Mouse (Mus musculus) erythroblast, embryonic 14.5 days (primary cell): Measurements from ENCODE around the gene Slc23a2. TPM values are rescaled to one million over a fixed set of nuclear protein-coding genes. Genes with fewer than 3 reads are reported as not detected.

Source experiments
- H3K27me3 ChIP-seq: 2 replicates; pipeline ENCODE4 v1.6.1; 2012; ENCODE audit warnings: inconsistent platforms; ENCODE audit not compliant: control insufficient read depth
- H3K36me3 ChIP-seq: 2 replicates; pipeline ENCODE4 v1.6.1; 2012; ENCODE audit warnings: mild to moderate bottlenecking, inconsistent platforms; ENCODE audit not compliant: control insufficient read depth
- H3K4me1 ChIP-seq: 2 replicates; pipeline ENCODE4 v1.6.1; 2012; ENCODE audit warnings: inconsistent platforms; ENCODE audit not compliant: control insufficient read depth
- H3K4me3 ChIP-seq: replicated peaks from 2 replicates; pipeline ENCODE3; 2012; ENCODE audit warnings: moderate library complexity, mild to moderate bottlenecking, inconsistent platforms
- H3K9me3 ChIP-seq: 2 replicates; pipeline ENCODE4 v1.6.1; 2012; ENCODE audit warnings: low read length, inconsistent platforms, mixed read lengths; ENCODE audit not compliant: control insufficient read depth
- GATA1 ChIP-seq: IDR thresholded peaks from 2 replicates; pipeline ENCODE4 v1.6.1; 2012; ENCODE audit warnings: low read length, inconsistent platforms, mixed read lengths
- TAL1 ChIP-seq: IDR thresholded peaks from 3 replicates; pipeline ENCODE4 v1.6.1; 2012; ENCODE audit warnings: low read length, inconsistent platforms, mixed read lengths
- polyA plus RNA-seq: library from polyadenylated mRNA; stranded (reverse); fragments of >175 nt; gene quantifications from 2 replicates; pipeline ENCODE4 v1.2.3, GENCODE M21; 2012

Slc23a2 gene
- polyA plus RNA-seq, 1 experiment = not detected

GRCm38 (mm10) chr2:132024028-132024427 is 120.9 kb downstream of the Slc23a2 start:
- Histone ChIP-seq H3K4me1 (peaks cover 3% of the 10 kb centered on the region; the same call in 1 of the 2 replicates), H3K27me3 (peaks cover 23% of the 10 kb centered on the region)

GRCm38 (mm10) chr2:132022621-132023020 is 122.3 kb downstream of the Slc23a2 start:
- H3K4me1 ChIP-seq = no peaks in the 10 kb centered on the region; the same call in 1 of the 2 replicates
- no peaks in the 10 kb centered on the region for H3K9me3 ChIP-seq
- H3K27me3 ChIP-seq = peaks cover 9% of the 10 kb centered on the region
- no peaks in the 10 kb centered on the region for H3K36me3 ChIP-seq
- TF ChIP-seq GATA1 = no peak
- no peak for TF ChIP-seq TAL1
- H3K4me3 ChIP-seq = no peak overlapping the region

More at GRCm38 (mm10) chr2:132024028-132024427, 120.9 kb downstream of the Slc23a2 start:
- no peak for TF ChIP-seq GATA1
- no peak for TF ChIP-seq TAL1
- Histone ChIP-seq H3K4me3 (no peak overlapping the region), H3K9me3 (no peaks in the 10 kb centered on the region), H3K36me3 (no peaks in the 10 kb centered on the region)

GRCm38 (mm10) chr2:132021616-132022015 is 123.3 kb downstream of the Slc23a2 start:
- no peaks in the 10 kb centered on the region for H3K9me3 ChIP-seq
- TF ChIP-seq GATA1 (no peak), TAL1 (no peak)
- no peaks in the 10 kb centered on the region for H3K36me3 ChIP-seq
- no peaks in the 10 kb centered on the region; the same call in 1 of the 2 replicates for H3K4me1 ChIP-seq
- peaks cover 3% of the 10 kb centered on the region for H3K27me3 ChIP-seq
- no peak overlapping the region for H3K4me3 ChIP-seq

GRCm38 (mm10) chr2:132020991-132021541 is 123.8 kb downstream of the Slc23a2 start:
- TF ChIP-seq TAL1 (no peak), GATA1 (no peak)
- no peaks in the 10 kb centered on the region for H3K9me3 ChIP-seq
- H3K4me1 ChIP-seq = no peaks in the 10 kb centered on the region; the same call in 1 of the 2 replicates
- no peak overlapping the region for H3K4me3 ChIP-seq
- H3K36me3 ChIP-seq = no peaks in the 10 kb centered on the region
- H3K27me3 ChIP-seq = peaks cover 3% of the 10 kb centered on the region; the same call in 1 of the 2 replicates

GRCm38 (mm10) chr2:132020420-132020819 is 124.5 kb downstream of the Slc23a2 start:
- Histone ChIP-seq H3K27me3 (peaks cover 3% of the 10 kb centered on the region; the same call in 1 of the 2 replicates), H3K4me3 (no peak overlapping the region), H3K9me3 (no peaks in the 10 kb centered on the region), H3K36me3 (no peaks in the 10 kb centered on the region), H3K4me1 (no peaks in the 10 kb centered on the region; the same call in 1 of the 2 replicates)
- TF ChIP-seq TAL1 (no peak), GATA1 (no peak)

- TF ChIP-seq GATA1 (no peak), TAL1 (no peak)
- H3K4me1 ChIP-seq = no peaks in the 10 kb centered on the region; the same call in 1 of the 2 replicates
- no peaks in the 10 kb centered on the region for H3K9me3 ChIP-seq
- H3K36me3 ChIP-seq = no peaks in the 10 kb centered on the region
- peaks cover 3% of the 10 kb centered on the region; the same call in 1 of the 2 replicates for H3K27me3 ChIP-seq
- no peak overlapping the region for H3K4me3 ChIP-seq
Observed at GRCm38 (mm10) chr2:132019372-132019811, 125.5 kb downstream of the Slc23a2 start.

GRCm38 (mm10) chr2:132018156-132018555 is 126.8 kb downstream of the Slc23a2 start:
- Histone ChIP-seq H3K4me3 (no peak overlapping the region), H3K9me3 (no peaks in the 10 kb centered on the region), H3K36me3 (no peaks in the 10 kb centered on the region), H3K27me3 (peaks cover 3% of the 10 kb centered on the region; the same call in 1 of the 2 replicates), H3K4me1 (no peaks in the 10 kb centered on the region; the same call in 1 of the 2 replicates)
- TF ChIP-seq TAL1 = no peak
- TF ChIP-seq GATA1 = no peak

GRCm38 (mm10) chr2:132017611-132018010 is 127.3 kb downstream of the Slc23a2 start:
- H3K4me3 ChIP-seq = no peak overlapping the region
- H3K4me1 ChIP-seq = no peaks in the 10 kb centered on the region; the same call in 1 of the 2 replicates
- peaks cover 3% of the 10 kb centered on the region; the same call in 1 of the 2 replicates for H3K27me3 ChIP-seq
- no peaks in the 10 kb centered on the region for H3K9me3 ChIP-seq
- H3K36me3 ChIP-seq = no peaks in the 10 kb centered on the region
- TF ChIP-seq GATA1 (no peak), TAL1 (no peak)

GRCm38 (mm10) chr2:132016034-132016433 is 128.9 kb downstream of the Slc23a2 start:
- TF ChIP-seq TAL1 = no peak
- no peak for TF ChIP-seq GATA1
- no peaks in the 10 kb centered on the region; the same call in 1 of the 2 replicates for H3K4me1 ChIP-seq

GRCm38 (mm10) chr2:132013152-132013551 is 131.8 kb downstream of the Slc23a2 start:
- Histone ChIP-seq H3K36me3 (no peaks in the 10 kb centered on the region), H3K4me3 (no peak overlapping the region), H3K27me3 (no peaks in the 10 kb centered on the region), H3K9me3 (no peaks in the 10 kb centered on the region), H3K4me1 (no peaks in the 10 kb centered on the region)
- TF ChIP-seq TAL1 (no peak), GATA1 (no peak)

More at GRCm38 (mm10) chr2:132016034-132016433, 128.9 kb downstream of the Slc23a2 start:
- Histone ChIP-seq H3K27me3 (peaks cover 3% of the 10 kb centered on the region; the same call in 1 of the 2 replicates), H3K36me3 (no peaks in the 10 kb centered on the region), H3K9me3 (no peaks in the 10 kb centered on the region), H3K4me3 (no peak overlapping the region)
